21 mouse cellular contexts compared by ENCODE assay signal in the genomic region with DNA sequence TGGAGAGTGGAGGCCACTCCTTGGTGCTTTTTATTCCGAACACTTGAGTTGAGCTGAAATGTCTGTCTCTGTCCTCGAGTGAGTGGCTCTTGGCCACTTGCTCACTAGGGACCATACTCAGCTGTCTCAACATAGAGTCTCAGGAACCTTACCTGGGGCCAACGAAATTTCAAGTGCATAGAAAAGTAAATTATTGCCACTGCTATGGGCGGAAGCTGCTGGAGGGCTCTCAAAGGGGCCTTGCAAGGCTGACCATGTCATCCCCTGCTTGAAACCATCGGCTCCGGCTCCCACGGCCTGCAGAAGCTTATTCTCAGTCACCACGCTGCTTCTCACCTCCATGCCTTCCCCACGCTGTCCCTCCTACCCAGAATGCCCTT. TPM values are rescaled to one million over a fixed set of nuclear protein-coding genes. Genes with fewer than 3 reads are reported as not detected.
DNase-seq lines count a peak whose midpoint lies in the region; ATAC-seq lines count a peak whose summit lies in the region.
"Had no signal": no experiment of that assay in that cellular context is flagged by ENCODE, and none has a peak within 500 bp of the region (broad histone marks: within the 10 kb centered on the region; RNA-seq: fewer than 3 reads in every experiment).

No protein-coding gene starts in this region.

- H3K9me3 ChIP-seq in hindbrain, embryonic 13.5 days, result no peaks in the 10 kb centered on the region
- no peaks in the 10 kb centered on the region for H3K9me3 ChIP-seq in hindbrain, embryonic 14.5 days (ENCODE audit: control insufficient read depth, low read length)
- no peaks in the 10 kb centered on the region for H3K9me3 ChIP-seq in limb, embryonic 10.5 days (replicated peaks)
- H3K9me3 ChIP-seq: embryonic facial prominence, embryonic 12.5 days; forebrain, embryonic 12.5 days; heart, embryonic 15.5 days had no signal

- H3K4me1 ChIP-seq in hindbrain, embryonic 13.5 days (replicated peaks), result peaks cover 69% of the 10 kb centered on the region
- H3K4me1 ChIP-seq in hindbrain, embryonic 14.5 days (replicated peaks; ENCODE audit: control insufficient read depth, insufficient read depth, low read length), result peaks cover 19% of the 10 kb centered on the region
- H3K4me1 ChIP-seq in limb, embryonic 10.5 days, result peaks cover 33% of the 10 kb centered on the region

- no peak for ATAC-seq in hindbrain, embryonic 13.5 days (ENCODE audit: low FRiP score)
- ATAC-seq in hindbrain, embryonic 14.5 days (ENCODE audit: low FRiP score), result no peak
- ATAC-seq: activated CD4-positive, CD25-positive, alpha-beta regulatory T cell, adult 4 months; forebrain, embryonic 16.5 days had no signal

- DNase-seq in hindbrain, embryonic 14.5 days (ENCODE audit: low spot score), result no peak
- no peak for DNase-seq in limb, embryonic 10.5 days (ENCODE audit: low spot score)
- peak; percentile 32 for DNase-seq in lung, postnatal 10 days
- no peak for DNase-seq in liver
- no peak for DNase-seq in urinary bladder, postnatal 4 days (ENCODE audit: low spot score in 2 of 2)
- DNase-seq in gastrocnemius, postnatal 14 days, result no peak
- DNase-seq: adrenal gland, postnatal 14 days; cerebellum, adult 11-12 months; cerebellum, adult 9-10 months; cerebellum, postnatal 25 days; gastrocnemius, postnatal 10 days; heart, adult 2 months; heart, postnatal 14 days had no signal

- intact Hi-C loops in gastrocnemius, postnatal 14 days (cut with DNase I; ENCODE audit: low total_unique reads), result no loop called here

- H3K4me3 ChIP-seq in hindbrain, embryonic 13.5 days, result no peak overlapping the region
- H3K4me3 ChIP-seq in hindbrain, embryonic 14.5 days (replicated peaks; ENCODE audit: low read length), result no peak overlapping the region
- H3K4me3 ChIP-seq in limb, embryonic 10.5 days, result no peak overlapping the region
- H3K4me3 ChIP-seq: embryonic facial prominence, embryonic 12.5 days; forebrain, embryonic 12.5 days; heart, adult 2 months; heart, embryonic 15.5 days had no signal

- H3K27me3 ChIP-seq in hindbrain, embryonic 13.5 days, result no peaks in the 10 kb centered on the region
- no peaks in the 10 kb centered on the region for H3K27me3 ChIP-seq in hindbrain, embryonic 14.5 days (ENCODE audit: control insufficient read depth, insufficient read depth, low read length)
- peaks cover 45% of the 10 kb centered on the region for H3K27me3 ChIP-seq in limb, embryonic 10.5 days (ENCODE audit: low read depth, poor library complexity, severe bottlenecking)

- no peak overlapping the region for H3K4me2 ChIP-seq in hindbrain, embryonic 13.5 days
- no peak overlapping the region for H3K4me2 ChIP-seq in hindbrain, embryonic 14.5 days (replicated peaks)
- H3K4me2 ChIP-seq: embryonic facial prominence, embryonic 12.5 days; forebrain, embryonic 12.5 days; heart, embryonic 11.5 days; heart, embryonic 15.5 days had no signal

- H3K36me3 ChIP-seq in hindbrain, embryonic 13.5 days, result peaks cover 46% of the 10 kb centered on the region
- H3K36me3 ChIP-seq in hindbrain, embryonic 14.5 days (replicated peaks; ENCODE audit: control insufficient read depth, insufficient read depth), result peaks cover 29% of the 10 kb centered on the region
- no peaks in the 10 kb centered on the region for H3K36me3 ChIP-seq in limb, embryonic 10.5 days
- H3K36me3 ChIP-seq: embryonic facial prominence, embryonic 12.5 days; heart, embryonic 15.5 days had no signal

- H3K9ac ChIP-seq in hindbrain, embryonic 13.5 days, result no peak overlapping the region
- H3K9ac ChIP-seq in hindbrain, embryonic 14.5 days, result no peak overlapping the region
- H3K9ac ChIP-seq: embryonic facial prominence, embryonic 12.5 days; forebrain, embryonic 12.5 days; heart, embryonic 15.5 days had no signal

- 91% methylated on average over 9 of the region's 9 CpGs for WGBS in hindbrain, embryonic 13.5 days
- 93% methylated on average over 9 of the region's 9 CpGs for WGBS in hindbrain, embryonic 14.5 days
- 84% methylated on average over 9 of the region's 9 CpGs for WGBS in limb, embryonic 10.5 days

- peak overlapping the region; percentile 83; the same call in 1 of the 2 replicates for H3K27ac ChIP-seq in hindbrain, embryonic 13.5 days
- no peak overlapping the region for H3K27ac ChIP-seq in hindbrain, embryonic 14.5 days
- 0 out of 2 replicates have a peak overlapping the region, but pooled peaks have one; percentile 5 for H3K27ac ChIP-seq in limb, embryonic 10.5 days
- H3K27ac ChIP-seq: embryonic facial prominence, embryonic 12.5 days; forebrain, embryonic 12.5 days; heart, adult 2 months; heart, embryonic 15.5 days had no signal

RNA-seq across cellular contexts. Expression of a gene that starts 29.7 kb away (rescaled TPM):
- polyA plus RNA-seq in hindbrain, embryonic 13.5 days (2015; fragmentation: Nextera tagmentation; extraction: Ambion mirVana), result 394 and 407 TPM in 2 replicates
- polyA plus RNA-seq in hindbrain, embryonic 14.5 days (2014; fragmentation: Nextera tagmentation; extraction: Ambion mirVana), result 122 and 128 TPM in 2 replicates
- polyA plus RNA-seq in limb, embryonic 10.5 days (2016; fragmentation: Nextera tagmentation; extraction: Ambion mirVana), result 1,171 and 1,177 TPM in 2 replicates
- total RNA-seq in gastrocnemius, postnatal 14 days (2021), result 100 to 1,000 TPM; 190 to 248 TPM
- total RNA-seq: MEL had no signal
- polyA plus RNA-seq: activated CD4-positive, CD25-positive, alpha-beta regulatory T cell, adult 4 months had no signal

RNA-seq across cellular contexts. Expression of a gene that starts 56.1 kb away (rescaled TPM):
- polyA plus RNA-seq in hindbrain, embryonic 13.5 days (2015; fragmentation: Nextera tagmentation; extraction: Ambion mirVana), result 104 and 106 TPM in 2 replicates
- 122 and 135 TPM in 2 replicates for polyA plus RNA-seq in hindbrain, embryonic 14.5 days (2014; fragmentation: Nextera tagmentation; extraction: Ambion mirVana)
- 3.1 and 5.4 TPM in 2 replicates for polyA plus RNA-seq in limb, embryonic 10.5 days (2016; fragmentation: Nextera tagmentation; extraction: Ambion mirVana)
- 1 to 10 TPM; 3.9 to 6.6 TPM for total RNA-seq in gastrocnemius, postnatal 14 days (2021)
- total RNA-seq: MEL had no signal

RNA-seq across cellular contexts. Expression of a gene that starts 57.9 kb away (rescaled TPM):
- 53.2 and 55.3 TPM in 2 replicates for polyA plus RNA-seq in hindbrain, embryonic 13.5 days (2015; fragmentation: Nextera tagmentation; extraction: Ambion mirVana)
- 37.7 and 46.2 TPM in 2 replicates for polyA plus RNA-seq in hindbrain, embryonic 14.5 days (2014; fragmentation: Nextera tagmentation; extraction: Ambion mirVana)
- 9.9 and 12.3 TPM in 2 replicates for polyA plus RNA-seq in limb, embryonic 10.5 days (2016; fragmentation: Nextera tagmentation; extraction: Ambion mirVana)
- 1 to 10 TPM; 7.4 to 8.5 TPM for total RNA-seq in gastrocnemius, postnatal 14 days (2021)

Comparison
In these comparisons a context has a peak if more than half of its experiments do, and no peak if none do; other contexts are left out.
1. RNA of a gene that starts 56.1 kb away (polyA plus RNA-seq): 122 to 135 TPM in hindbrain, embryonic 14.5 days and 104 to 106 TPM in hindbrain, embryonic 13.5 days; 3.1 to 5.4 TPM in limb, embryonic 10.5 days; every median in the first group is over 10 times any median in the second.